Mouse (Mus musculus): ENCODE results near the gene Gm7682.
"Not testable (repeated sequence)": the region's sequence is repeated elsewhere in the genome, so short reads cannot be mapped to it uniquely, and the experiment has no call there.

The Gm7682 gene

GRCm38 (mm10) chr5:94445484-94445883, at the start of gene Gm7682:
TSS of gene Gm7682 (plus strand) at chr5:94445784.
- DNase-seq (ENCODE audit: low read depth, low spot score) = not testable (repeated sequence)

Data from retina, postnatal 7 days (tissue).